8 mouse cellular contexts compared by ENCODE assay signal in the genomic region with DNA sequence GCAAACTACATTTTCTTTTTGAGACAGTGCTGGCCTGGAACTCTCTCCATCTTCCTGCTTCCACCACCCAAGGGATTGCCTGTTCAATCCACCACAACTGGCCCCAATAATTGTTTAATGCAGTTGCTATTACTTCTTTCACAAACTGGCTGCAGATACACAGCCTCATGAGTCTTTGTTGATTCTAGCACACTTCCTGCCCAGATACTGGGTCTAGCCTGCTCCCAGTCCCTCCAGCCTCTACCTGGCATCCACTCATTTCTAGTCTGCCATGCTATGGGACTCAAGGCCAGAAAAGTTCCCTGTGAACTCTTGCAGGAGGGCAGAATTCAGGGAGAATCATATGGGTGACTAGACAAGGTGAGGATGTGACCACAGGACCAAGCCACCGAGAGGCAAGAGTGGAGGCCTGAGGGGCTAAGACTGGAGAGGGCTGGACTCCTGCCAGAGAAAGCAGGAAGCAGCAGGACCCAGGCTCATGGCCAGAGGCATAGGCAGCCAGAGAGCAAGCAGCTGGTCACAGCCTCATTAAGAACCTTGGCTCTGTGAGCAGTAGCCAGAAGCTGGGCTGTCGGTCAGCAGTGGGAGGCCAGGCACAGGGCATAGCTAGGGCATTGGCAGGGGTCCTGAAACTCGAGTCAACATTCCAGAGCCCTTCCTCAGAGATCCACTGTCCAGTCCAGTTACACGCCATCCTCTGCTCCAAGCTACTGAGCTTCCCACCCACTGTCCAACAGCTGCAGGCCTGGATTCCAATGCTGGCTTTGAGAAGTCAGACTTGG. TPM values are rescaled to one million over a fixed set of nuclear protein-coding genes. Genes with fewer than 3 reads are reported as not detected.
DNase-seq lines count a peak whose midpoint lies in the region.

No protein-coding gene starts in this region.

- peak; percentile 50 to 64 for DNase-seq in adrenal gland, adult (ENCODE audit: inconsistent age in 2 of 2, low spot score in 1 of 2)
- no peak for DNase-seq in adrenal gland, adult 8-10 months
- DNase-seq in 3134 (ENCODE audit: extremely low read depth, insufficient read length, low spot score): peak; percentile 92
- DNase-seq in frontal cortex, postnatal 10 days (ENCODE audit: low spot score in 2 of 2): peak; percentile 47 to 53
- DNase-seq in heart, postnatal 4 days: peak; percentile 86
- peak; percentile 41 to 61 for DNase-seq in layer of hippocampus, postnatal 10 days (ENCODE audit: low spot score in 2 of 2)
- peak; percentile 75 for DNase-seq in lung, postnatal 36 days
- no peak for DNase-seq in thymus, postnatal 25 days

RNA-seq across cellular contexts. Expression of a gene that starts 7.4 kb away (rescaled TPM):
- 10 to 100 TPM in 2 of 4 experiments, 1 to 10 TPM in 2; 6.9 to 17.0 (median 11.6) TPM for total RNA-seq in adrenal gland, adult 8-10 months (2022)
- total RNA-seq in heart, postnatal 4 days (2021): 1 to 10 TPM; 4.5 to 5.0 TPM
- total RNA-seq in layer of hippocampus, postnatal 10 days (2021): 1 to 10 TPM; 2.5 TPM

RNA-seq across cellular contexts. Expression of a gene that starts 44.4 kb away (rescaled TPM):
- total RNA-seq in adrenal gland, adult 8-10 months (2022): 10 to 100 TPM; 62.6 to 84.7 (median 81.4) TPM
- 10 to 100 TPM; 67.7 to 68.9 TPM for total RNA-seq in heart, postnatal 4 days (2021)
- total RNA-seq in layer of hippocampus, postnatal 10 days (2021): 10 to 100 TPM; 56.6 to 69.6 TPM

Comparison
In these comparisons a context has a peak if more than half of its experiments do, and no peak if none do; other contexts are left out.
1. DNase-seq: peak in adrenal gland, adult (2 of 2), 3134 (single experiment), frontal cortex, postnatal 10 days (2 of 2), heart, postnatal 4 days (single experiment), layer of hippocampus, postnatal 10 days (2 of 2) and lung, postnatal 36 days (single experiment); none in adrenal gland, adult 8-10 months (single experiment) and thymus, postnatal 25 days (single experiment).